Mouse (Mus musculus): Measurements from ENCODE around the gene Gm21708. TPM values are rescaled to one million over a fixed set of nuclear protein-coding genes. Genes with fewer than 3 reads are reported as not detected.
"Not testable (repeated sequence)": the region's sequence is repeated elsewhere in the genome, so short reads cannot be mapped to it uniquely, and the experiment has no call there.

Gene Gm21708
- not detected in 2 replicates for total RNA-seq (2012; rRNA removed)
- total RNA-seq (2014; rRNA removed): not detected in 2 replicates
- polyA plus RNA-seq (2012; ENCODE audit: insufficient read length, low read depth): not detected in 2 replicates

- H3K27me3 ChIP-seq (replicated peaks); H3K4me2 ChIP-seq (ENCODE audit: insufficient read depth, low read depth, poor library complexity, severe bottlenecking); H3K27ac ChIP-seq (ENCODE audit: insufficient read depth, low read depth); in situ Hi-C loops (cut with MboI; ENCODE audit: low pct_ligation_motif_present, low pct_unique_long_range_greater_than_20kb, low sequenced_read_pairs); H3K79me2 ChIP-seq (replicated peaks; ENCODE audit: control insufficient read depth, extremely low read depth, insufficient read depth, poor library complexity, severe bottlenecking); H3K4me1 ChIP-seq (ENCODE audit: control insufficient read depth in 1 of 2, insufficient read depth in 2 of 2); dilution Hi-C loops (cut with MboI; ENCODE audit: extremely low pct_ligation_motif_present, extremely low pct_unique_long_range_greater_than_20kb, low sequenced_read_pairs); H3K9me3 ChIP-seq (replicated peaks; ENCODE audit: low read length); H3K4me3 ChIP-seq (replicated peaks in 1 of 3; ENCODE audit: low read depth in 2 of 3, low read length in 2 of 3, poor library complexity in 1 of 3); H3K36me3 ChIP-seq (replicated peaks in 1 of 2; ENCODE audit: control insufficient read depth in 1 of 2, insufficient read depth in 1 of 2, low read length in 1 of 2); DNase-seq (ENCODE audit: extremely low read depth); H3K9ac ChIP-seq (ENCODE audit: insufficient read depth, low read depth): not testable (repeated sequence)
Measured at GRCm38 (mm10) chrY:3410067-3410466, at the start of gene Gm21708, which contains the start of gene Gm21704. Gene Gm21708, minus strand, starts transcription at chrY:3410167. Gene Gm21704, minus strand, starts transcription at chrY:3410167.

Other genes starting within 250 kb of the Gm21708 start
- not detected in 2 replicates for gene Gm21677, start 103.7 kb downstream of the Gm21708 start, total RNA-seq (2012; rRNA removed)
- not detected in 2 replicates for gene Gm21677, start 103.7 kb downstream of the Gm21708 start, total RNA-seq (2014; rRNA removed)
- not detected in 2 replicates for gene Gm21677, start 103.7 kb downstream of the Gm21708 start, polyA plus RNA-seq (2012; ENCODE audit: insufficient read length, low read depth)
- not detected in 2 replicates for gene Gm21693, start 64.8 kb downstream of the Gm21708 start, total RNA-seq (2012; rRNA removed)
- not detected in 2 replicates for gene Gm21693, start 64.8 kb downstream of the Gm21708 start, total RNA-seq (2014; rRNA removed)
- not detected in 2 replicates for gene Gm21693, start 64.8 kb downstream of the Gm21708 start, polyA plus RNA-seq (2012; ENCODE audit: insufficient read length, low read depth)
- gene Gm21704, start within 50 bp of the Gm21708 start, total RNA-seq (2012; rRNA removed): not detected in 2 replicates
- not detected in 2 replicates for gene Gm21704, start within 50 bp of the Gm21708 start, total RNA-seq (2014; rRNA removed)
- not detected in 2 replicates for gene Gm21704, start within 50 bp of the Gm21708 start, polyA plus RNA-seq (2012; ENCODE audit: insufficient read length, low read depth)